Mouse (Mus musculus) liver, adult (tissue): Measurements from ENCODE around the gene Mrtfa.

Source experiments
- GATA4 ChIP-seq: IDR thresholded peaks from 2 replicates; pipeline ENCODE4 v1.6.1; 2014; ENCODE audit warnings: mild to moderate bottlenecking, low read length; ENCODE audit not compliant: insufficient replicate concordance

The Mrtfa gene

GRCm38 (mm10) chr15:81073751-81074150 is 116.8 kb downstream of the Mrtfa start:
- no peak for TF ChIP-seq GATA4

- no peak for TF ChIP-seq GATA4
Measured at GRCm38 (mm10) chr15:81072748-81073147, 117.8 kb downstream of the Mrtfa start.

DNA sequence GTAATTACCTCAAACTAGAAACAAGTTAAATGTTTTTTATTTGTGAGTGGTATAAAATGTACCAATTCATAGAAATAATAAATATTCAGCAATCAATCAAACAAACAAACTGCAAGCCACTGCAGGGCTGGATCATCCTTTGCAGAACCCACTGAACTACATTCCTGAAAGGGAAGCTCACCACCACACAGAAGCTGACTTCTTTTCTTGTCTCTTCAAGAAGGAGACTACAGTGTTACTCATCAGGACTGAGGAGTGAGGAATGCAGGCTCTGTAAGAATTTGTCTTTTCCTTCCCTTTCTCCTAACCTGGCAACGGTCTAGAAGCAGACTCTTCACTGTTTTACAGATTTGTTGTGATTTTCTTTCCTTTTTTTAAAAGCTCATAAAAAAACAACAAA is 120.1 kb downstream of the Mrtfa start:
- TF ChIP-seq GATA4, result no peak

GRCm38 (mm10) chr15:81068641-81069381 is 121.7 kb downstream of the Mrtfa start:
- TF ChIP-seq GATA4, result no peak

GRCm38 (mm10) chr15:81067761-81068160 is 122.8 kb downstream of the Mrtfa start:
- no peak for TF ChIP-seq GATA4

DNA sequence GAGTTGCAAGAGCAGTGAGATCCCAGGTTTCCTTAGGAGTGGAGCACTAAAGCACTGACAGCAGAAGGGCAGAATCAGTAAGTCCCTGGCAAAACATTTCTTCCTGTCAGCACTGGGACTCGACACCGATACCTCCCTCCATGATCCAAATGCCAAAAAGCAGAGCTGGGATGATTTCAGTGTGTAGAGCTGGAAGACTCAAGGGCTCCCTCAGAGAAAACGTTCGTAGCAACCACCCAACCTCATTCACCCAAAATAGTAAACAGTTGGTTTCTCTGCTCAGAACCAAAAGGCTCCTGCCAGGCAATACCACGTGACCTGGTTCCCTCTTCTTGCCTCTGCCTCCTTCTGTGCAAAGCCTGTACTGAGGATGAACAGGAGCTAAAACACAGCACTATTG is 123.6 kb downstream of the Mrtfa start:
- no peak for TF ChIP-seq GATA4

DNA sequence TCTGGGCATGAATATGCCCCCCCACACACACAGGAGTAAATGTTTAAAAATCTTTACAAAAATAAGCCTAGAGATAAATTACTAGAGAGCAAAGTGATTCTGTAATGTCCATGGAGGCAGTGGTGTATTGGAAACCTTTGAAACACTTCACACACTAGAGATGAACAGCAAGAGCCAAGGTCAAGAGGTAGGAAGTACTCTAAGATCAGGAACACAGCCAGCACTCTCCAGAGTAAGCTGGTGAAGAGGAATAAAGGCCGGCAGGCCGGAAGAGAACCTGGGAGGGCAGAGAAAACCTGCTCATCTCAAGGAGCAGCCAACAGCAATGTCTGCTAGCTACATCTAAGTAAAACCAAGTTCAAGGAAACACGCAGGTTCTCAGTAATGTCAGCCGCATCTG is 125.9 kb downstream of the Mrtfa start:
- TF ChIP-seq GATA4, result no peak

- TF ChIP-seq GATA4, result no peak
Measured at GRCm38 (mm10) chr15:81064143-81064542, 126.4 kb downstream of the Mrtfa start.

DNA sequence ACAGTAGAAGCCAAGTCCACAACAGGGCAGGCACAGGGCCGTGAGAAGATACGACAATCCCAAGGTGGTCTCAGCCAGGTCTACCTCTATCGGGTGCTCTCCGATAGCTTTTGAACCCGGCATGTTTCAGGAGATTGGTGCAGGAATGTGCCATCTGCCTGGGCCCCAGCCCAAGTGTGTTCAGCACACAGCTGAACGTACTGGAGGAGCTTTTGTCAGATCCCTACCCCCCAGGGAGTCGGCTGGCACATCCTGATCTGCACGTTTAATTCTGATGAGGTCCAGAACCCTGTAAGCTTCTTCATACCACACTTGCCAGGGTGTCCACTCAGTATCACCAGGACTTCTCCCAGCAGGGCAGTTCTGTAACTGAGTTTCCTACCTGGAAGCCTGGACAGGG is 127.9 kb downstream of the Mrtfa start:
- TF ChIP-seq GATA4, result no peak

- TF ChIP-seq GATA4, result no peak
Measured at GRCm38 (mm10) chr15:81062175-81062588, 128.4 kb downstream of the Mrtfa start.

- no peak for TF ChIP-seq GATA4
Measured at GRCm38 (mm10) chr15:81060975-81061374, 129.6 kb downstream of the Mrtfa start.

DNA sequence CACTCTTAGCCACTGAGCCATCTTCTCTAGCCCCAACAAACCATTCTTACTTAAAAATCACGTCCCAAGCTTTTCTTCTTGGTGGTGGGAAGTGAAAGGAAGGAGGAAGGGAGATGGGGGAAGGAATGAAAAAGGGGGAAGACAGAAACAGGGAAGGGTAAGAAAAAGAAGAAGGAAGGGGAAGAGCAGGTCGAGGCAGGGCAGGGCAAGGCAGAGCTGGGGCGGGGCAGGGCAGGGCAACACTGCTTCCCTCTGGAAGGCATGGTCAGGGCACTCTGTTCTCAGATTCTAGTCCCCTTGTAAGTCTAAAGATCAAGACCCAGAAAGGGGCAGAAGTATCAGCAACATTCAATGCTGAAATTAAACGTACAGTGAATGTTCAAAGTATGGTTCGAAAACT is 132.8 kb downstream of the Mrtfa start:
- TF ChIP-seq GATA4, result no peak

GRCm38 (mm10) chr15:81055488-81055887 is 135.1 kb downstream of the Mrtfa start:
- no peak for TF ChIP-seq GATA4

GRCm38 (mm10) chr15:81052491-81052890 is 138.1 kb downstream of the Mrtfa start:
- TF ChIP-seq GATA4, result no peak

- peak; percentile 70; the same call in 1 of the 2 replicates for TF ChIP-seq GATA4
Measured at GRCm38 (mm10) chr15:81050488-81050887, 140.1 kb downstream of the Mrtfa start.

GRCm38 (mm10) chr15:81049401-81050053 is 141.0 kb downstream of the Mrtfa start:
- no peak for TF ChIP-seq GATA4

- TF ChIP-seq GATA4, result peak; percentile 41; the same call in 1 of the 2 replicates
Measured at GRCm38 (mm10) chr15:81047497-81047896, 143.1 kb downstream of the Mrtfa start.
